Mouse (Mus musculus) retina, postnatal 1 day (tissue): Measurements from ENCODE around the gene 1110017D15Rik.
"Not testable (repeated sequence)": the region's sequence is repeated elsewhere in the genome, so short reads cannot be mapped to it uniquely, and the experiment has no call there.

Experiments
- DNase-seq: peaks from one replicate; pipeline ENCODE4 v3.0.0-alpha.2; 2012

The 1110017D15Rik gene

DNA sequence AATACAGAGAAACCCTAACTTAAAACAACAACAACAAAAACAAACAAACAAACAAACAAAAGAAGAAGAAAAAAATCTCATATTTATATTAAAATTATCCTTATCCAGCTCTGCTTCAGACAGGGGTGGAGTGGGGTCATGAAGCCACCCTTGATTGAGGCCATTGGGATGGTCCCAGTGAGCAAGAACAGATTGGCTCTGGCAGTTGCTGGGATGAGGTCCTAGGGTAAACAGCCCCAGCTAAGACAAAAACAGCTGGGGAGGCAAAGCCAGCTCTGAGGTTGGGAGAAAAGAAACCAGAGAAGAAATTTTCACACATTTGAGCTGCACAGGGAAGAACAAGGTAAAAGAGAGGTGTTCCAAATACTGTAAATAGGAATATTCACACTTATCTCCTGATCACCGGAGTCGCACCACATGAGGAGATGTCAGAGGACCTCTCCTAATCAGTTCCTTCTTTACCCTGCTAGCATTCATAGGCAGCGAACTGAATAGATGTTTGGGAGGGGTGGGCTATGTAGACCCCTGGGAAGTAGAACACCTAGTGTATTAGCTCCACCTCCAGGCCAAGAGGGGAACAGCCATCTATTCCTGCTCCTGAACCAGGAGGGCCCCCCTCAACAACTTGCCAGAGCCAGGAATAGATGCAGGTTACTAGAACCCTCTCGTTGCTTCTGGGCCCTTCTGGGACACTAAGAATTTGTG, 38.2 kb downstream of the 1110017D15Rik start:
- no peak for DNase-seq

DNA sequence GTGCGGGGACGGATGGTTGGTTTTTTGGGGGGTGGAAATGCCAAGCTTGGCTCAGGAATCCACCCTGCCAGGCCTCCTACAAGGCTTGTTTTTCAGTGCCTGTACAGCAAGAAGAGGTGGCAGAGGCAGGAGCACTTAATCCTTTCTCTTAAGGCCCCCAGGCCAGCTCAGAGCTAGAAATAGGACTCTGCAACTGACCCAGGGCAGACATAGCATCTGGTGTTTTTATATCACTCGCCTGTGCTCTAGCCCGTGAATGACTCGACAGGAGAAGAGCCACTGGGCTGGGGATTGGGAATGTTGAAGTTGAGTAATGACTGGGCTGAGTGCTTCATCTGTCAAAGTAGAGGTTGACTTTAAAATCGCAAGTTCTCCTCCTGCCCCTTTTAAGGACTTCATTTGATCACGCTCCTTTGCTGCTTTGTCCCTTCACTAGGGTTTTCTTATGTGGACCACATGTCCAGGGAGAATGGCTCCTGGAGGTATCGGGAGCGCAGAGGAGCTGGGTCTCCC, 39.4 kb downstream of the 1110017D15Rik start:
- DNase-seq, result no peak

DNA sequence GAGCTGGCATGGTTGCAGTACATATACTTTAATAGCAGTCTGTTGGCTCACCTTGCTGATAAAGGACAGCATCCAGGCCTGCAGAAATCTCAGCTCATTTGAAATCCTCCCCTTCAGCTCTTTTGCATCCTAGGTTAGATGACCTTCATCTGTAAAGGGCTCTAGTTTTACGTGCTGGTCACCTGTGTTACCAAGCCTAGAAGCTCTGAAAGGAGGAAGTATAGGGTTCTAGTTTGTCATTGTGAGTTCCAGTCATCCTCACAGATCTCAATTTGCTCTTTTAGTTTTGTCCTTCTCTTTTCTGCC, 45.8 kb downstream of the 1110017D15Rik start:
- no peak for DNase-seq

DNA sequence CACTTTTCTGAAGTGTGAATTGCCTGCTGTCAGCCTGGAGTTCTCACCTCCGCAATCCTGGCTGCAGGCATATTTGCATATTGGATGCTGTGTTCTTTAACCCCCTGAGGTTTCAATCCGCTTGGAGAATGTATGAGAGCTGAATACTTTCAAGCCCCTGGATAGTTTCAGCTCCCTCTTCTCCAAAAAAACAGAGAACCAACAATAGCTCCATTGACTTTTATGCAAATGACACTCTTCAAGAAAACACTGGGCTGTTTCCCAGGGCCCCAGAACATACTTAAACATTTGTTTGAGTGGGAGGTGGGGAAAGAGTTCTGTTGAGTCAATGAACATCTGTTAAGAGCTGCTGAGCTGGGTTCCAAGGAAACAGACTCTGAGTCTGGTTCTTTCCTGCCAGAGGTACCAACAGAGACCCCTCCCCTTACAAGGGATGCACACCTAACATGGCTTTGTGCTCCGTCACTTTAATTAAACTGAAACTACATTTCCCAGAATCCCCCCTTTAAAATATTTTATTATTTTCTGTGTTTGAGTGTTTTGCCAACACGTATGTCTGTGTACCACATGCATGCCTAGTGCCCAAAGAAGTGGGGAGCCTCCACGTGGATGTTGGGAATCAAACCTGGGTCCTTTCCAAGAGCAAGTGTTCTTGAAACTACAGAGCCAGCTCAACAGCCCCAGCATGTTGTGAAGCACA, 46.3 kb downstream of the 1110017D15Rik start:
- no peak for DNase-seq

DNA sequence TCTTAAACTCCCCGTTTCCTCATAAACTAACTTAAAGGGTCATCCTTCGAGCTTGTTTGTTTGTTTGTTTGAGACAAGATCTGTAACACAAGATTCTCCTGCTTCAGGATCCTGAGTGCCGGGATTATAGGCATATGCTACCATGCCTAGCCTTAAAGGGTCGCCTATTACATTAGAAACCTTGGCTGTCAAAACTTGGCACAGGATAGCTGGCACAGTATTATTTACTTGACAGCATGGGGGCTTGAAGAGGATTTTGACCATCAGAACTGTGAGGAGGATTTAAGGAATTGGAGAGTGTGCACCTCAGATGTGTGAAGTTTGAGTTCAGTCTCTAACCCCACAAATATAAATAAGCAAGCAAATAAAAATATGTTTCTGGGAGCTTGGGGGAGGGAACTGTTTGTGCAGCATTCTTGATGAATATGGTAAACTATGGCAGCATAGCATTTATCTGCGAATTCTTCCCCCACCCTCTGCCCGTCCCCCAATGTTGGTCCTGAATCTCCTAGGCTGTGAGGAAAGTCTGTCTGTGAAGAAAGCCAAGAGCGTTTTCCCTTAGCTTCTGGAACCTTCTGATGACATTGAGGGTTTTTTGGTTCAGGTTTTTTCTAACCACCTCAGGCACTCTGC, 47.0 kb downstream of the 1110017D15Rik start:
- DNase-seq, result no peak

DNA sequence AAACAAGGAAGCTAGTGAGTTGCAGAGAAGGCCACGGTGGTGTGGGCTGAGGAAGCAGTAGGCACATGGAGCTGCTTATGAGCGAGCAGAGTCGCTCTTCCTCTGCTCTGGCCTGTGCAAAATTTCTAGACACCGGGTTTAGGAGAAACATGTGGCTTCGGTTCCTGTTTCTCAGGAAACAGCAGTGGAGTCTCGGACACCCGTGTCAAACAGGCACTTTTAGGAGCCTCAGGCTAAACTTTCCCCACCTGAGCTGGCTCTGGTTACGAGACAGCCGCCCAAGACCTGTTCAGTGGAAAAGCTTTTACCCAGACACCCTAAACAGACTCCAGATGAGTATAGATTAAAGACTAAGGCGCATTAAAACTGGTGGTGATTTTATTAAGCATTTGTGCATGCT, 47.9 kb downstream of the 1110017D15Rik start:
- no peak for DNase-seq

DNA sequence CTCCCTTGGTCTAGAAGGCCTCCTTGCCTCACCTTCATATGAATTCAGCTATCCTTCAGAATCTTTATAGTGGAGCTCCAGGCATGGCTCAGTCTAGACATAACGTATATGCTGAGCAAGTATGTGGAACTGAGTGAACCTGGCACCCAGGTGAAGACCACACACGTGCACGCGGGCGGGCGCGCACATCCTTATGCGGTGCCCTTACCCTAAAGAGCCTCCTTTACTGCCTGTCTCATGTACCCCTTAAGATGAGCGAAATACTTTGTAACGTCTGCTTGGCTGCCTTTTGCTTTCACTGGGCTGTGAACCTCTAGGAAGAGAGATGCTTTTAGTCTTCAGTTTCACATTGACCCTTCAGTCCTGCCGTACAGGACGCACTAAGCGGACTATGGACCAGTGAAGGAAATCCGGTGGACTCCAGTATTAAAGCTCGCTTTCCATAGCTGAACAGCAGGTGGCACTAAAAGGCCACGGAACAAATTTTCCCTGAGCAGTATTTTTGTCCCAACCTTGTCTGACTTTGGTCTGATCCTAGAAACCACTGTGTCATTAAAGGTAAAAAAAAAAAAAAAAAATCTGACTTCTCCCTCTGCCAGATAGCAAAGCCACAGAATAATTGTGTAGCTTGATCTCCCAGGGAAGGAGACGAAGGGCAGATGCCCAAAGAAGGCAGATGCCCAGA, 48.6 kb downstream of the 1110017D15Rik start:
- peak; percentile 80 for DNase-seq

DNA sequence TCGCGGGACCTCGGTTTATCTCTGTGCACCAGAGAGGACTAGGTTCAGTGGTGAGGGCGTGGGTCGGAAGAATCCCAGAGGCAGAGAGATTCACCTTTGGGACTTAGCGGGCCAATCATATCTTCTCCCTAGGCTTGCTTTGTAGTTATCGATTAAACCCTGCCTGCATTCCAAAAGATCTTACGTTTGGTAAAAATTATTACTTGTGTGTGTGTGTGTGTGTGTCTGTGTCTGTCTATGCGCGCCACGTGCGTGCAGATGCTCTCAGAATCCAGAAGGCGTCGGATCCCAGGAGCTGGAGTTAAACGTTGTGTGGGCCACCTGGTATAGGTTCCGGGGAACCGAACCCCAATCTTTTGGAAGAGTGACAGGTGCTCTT, 51.9 kb downstream of the 1110017D15Rik start:
- DNase-seq, result no peak

DNA sequence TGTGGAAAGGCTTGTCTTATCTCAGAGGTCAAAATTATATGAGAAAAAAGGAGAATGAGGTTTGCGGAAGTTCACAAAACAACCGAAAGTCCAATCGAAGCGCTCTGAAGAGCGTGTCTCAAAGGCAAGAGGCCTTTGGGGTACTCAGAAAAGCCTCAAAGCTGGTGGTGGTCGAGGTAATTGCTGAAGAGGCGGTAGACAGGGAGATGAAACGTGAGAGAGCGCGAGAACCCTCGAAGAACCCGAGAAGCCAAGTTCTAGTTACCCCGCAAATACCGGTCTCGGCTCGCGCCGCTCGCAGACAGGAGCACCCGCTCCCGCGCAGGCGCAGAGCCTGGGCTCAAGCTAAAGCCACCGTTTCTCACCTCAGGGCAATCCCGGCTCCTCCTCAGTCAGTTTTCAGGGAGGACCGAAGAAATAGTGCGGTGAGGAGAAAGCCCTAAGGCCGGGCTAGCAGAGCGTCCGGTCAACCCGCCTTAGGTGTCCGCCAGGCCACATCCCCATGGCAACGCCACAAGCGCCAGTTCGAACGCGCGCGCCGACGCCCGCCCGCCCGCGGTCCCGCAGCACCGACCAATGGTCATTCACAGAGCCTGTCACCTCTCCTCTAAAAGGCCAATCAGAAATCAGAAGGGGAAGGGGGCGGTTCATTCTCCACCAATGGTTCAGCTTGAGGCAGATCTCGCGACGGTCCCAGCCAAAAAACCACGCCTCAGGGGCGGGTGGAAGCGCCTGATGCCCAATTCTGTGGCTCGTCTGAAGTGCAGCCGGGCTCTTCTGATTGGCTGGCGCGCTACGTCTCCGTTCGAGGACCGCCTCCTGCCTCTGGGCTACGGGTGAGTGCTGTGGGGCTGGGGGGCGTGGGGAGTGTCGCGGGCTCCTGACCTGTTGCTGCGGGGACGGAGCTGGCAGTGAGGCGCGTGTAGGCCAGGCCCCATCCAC, 52.5 kb downstream of the 1110017D15Rik start, which contains the start of the genes Kif24 and Nudt2:
Gene Kif24, minus strand, starts transcription at position 543 of the 942 bp plus-strand sequence.
Gene Nudt2, plus strand, starts transcription at position 807 of the 942 bp plus-strand sequence.
- DNase-seq, result peak; percentile 100

DNA sequence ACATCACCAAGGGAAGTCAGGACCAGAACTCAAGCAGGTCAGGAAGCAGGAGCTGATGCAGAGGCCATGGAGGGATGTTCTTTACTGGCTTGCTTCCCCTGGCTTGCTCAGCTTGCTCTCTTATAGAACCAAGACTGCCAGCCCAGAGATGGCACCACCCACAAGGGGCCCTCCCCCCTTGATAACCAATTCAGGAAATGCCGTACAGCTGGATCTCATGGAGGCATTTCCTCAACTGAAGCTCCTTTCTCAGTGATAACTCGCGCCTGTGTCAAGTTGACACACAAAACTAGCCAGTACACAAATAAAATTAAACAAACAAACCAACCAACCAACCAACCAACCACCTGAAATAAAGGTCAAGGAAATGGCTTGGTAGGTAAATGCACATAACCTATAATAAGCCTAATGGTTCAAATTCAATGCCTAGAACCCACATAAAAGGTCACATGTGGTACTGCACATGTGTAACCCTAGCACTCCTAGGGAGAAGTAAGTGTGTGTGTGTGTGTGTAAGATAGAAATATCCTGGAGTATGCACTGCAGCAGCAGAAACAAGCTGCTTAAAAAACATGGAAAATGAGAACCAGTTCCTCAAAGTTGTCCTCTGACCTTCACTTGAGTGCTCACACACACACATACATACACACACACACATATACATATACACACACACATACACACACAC, 53.9 kb downstream of the 1110017D15Rik start:
- DNase-seq, result not testable (repeated sequence)

DNA sequence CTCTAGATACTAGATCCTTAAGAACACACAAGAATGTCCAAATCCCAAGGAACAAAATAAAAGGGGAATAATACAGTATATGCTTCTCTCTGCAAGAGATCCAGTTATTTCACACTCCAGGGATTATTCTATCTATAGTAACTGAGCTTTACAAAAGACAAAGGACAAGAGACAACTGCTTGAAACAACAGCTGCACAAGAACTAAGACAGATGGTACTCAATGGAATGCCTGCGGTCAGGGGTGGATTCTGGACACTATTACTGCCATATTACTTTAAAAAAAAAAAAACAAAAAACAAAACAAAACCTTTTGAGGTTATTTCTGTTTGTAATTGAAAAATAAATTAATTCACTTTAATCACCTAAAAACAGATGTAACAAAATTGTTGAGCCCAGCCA, 56.4 kb downstream of the 1110017D15Rik start:
- DNase-seq, result no peak
